Mouse (Mus musculus): ENCODE data around the gene Lipc.

DNA sequence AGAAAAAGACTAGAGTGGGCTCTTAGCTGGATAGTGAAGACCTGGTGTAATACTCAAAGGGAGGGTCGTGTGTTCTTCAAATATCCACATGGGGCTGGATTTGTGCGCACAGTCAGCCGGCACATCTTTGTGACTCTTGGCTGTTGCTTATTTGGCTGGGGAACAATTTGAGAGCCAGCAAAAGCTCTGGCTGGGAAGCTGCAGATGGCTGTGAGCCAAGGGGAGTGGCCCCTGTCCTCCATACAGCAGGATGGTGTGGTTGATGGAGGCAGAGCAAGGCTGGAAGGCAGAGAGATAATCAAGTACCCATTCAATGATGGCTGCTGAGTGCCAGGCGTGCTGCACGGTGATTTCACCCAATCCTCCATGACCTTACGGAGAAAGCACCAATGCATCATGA, 96.2 kb downstream of the Lipc start:
- TF ChIP-seq CTCF (conservative IDR thresholded peaks at IDR 0.05; ENCODE audit: low read length) = no peak
- TF ChIP-seq NANOG (IDR thresholded peaks at IDR 0.05; ENCODE audit: borderline replicate concordance, low read length) = no peak
- TF ChIP-seq POU5F1 (IDR thresholded peaks at IDR 0.05; ENCODE audit: borderline replicate concordance, low read length) = no peak

All from E14TG2a.4 (cell line).